In genomic region chr1:167321691-167322090, GRCm38 (mm10) we compare ENCODE assay signal across 14 mouse cellular contexts. TPM values are rescaled to one million over a fixed set of nuclear protein-coding genes. Genes with fewer than 3 reads are reported as not detected.
DNase-seq lines count a peak whose midpoint lies in the region.
"Had no signal": no experiment of that assay in that cellular context is flagged by ENCODE, and none has a peak within 500 bp of the region (broad histone marks: within the 10 kb centered on the region; RNA-seq: fewer than 3 reads in every experiment).

No protein-coding gene starts in this region.

- DNase-seq in adrenal gland, adult 8-10 months: peak; percentile 59
- DNase-seq in adrenal gland, adult 18-20 months (ENCODE audit: low spot score in 2 of 2): no peak
- peak; percentile 43 for DNase-seq in 416B (ENCODE audit: low read depth)
- DNase-seq in adrenal gland, postnatal 10 days: peak; percentile 39
- DNase-seq in adrenal gland, postnatal 25 days: peak; percentile 45
- no peak for DNase-seq in frontal cortex, adult 2 months (ENCODE audit: extremely low spot score in 1 of 2, low spot score in 1 of 2)
- DNase-seq in B cell, adult 2 months: no peak
- no peak for DNase-seq in lung, postnatal 4 days
- DNase-seq: cerebellum, adult 11-12 months; cerebellum, adult 2 months; cerebellum, adult 9-10 months; cerebellum, postnatal 10 days; cerebellum, postnatal 25 days; embryo, embryonic 11 days had no signal

RNA-seq across cellular contexts. Expression of gene Tmco1, which starts 13.5 kb away (rescaled TPM):
- total RNA-seq in adrenal gland, adult 8-10 months (2022): 100 to 1,000 TPM; 145 to 176 (median 155) TPM
- 100 to 1,000 TPM; 132 to 149 TPM for total RNA-seq in adrenal gland, adult 18-20 months (2021)
- total RNA-seq in adrenal gland, postnatal 10 days (2021): 100 to 1,000 TPM; 107 to 109 TPM
- 151 and 164 TPM in 2 replicates for total RNA-seq in adrenal gland, postnatal 25 days (2021)
- polyA plus RNA-seq in frontal cortex, adult 2 months (2012; rRNA removed): 64.0 and 68.9 TPM in 2 replicates

RNA-seq across cellular contexts. Expression of gene Aldh9a1, which starts 28.1 kb away (rescaled TPM):
- 100 to 1,000 TPM in 1 of 4 experiments, 10 to 100 TPM in 3; 68.3 to 108 (median 76.9) TPM for total RNA-seq in adrenal gland, adult 8-10 months (2022)
- total RNA-seq in adrenal gland, adult 18-20 months (2021): 10 to 100 TPM; 70.5 to 94.4 TPM
- 10 to 100 TPM; 63.5 to 65.6 TPM for total RNA-seq in adrenal gland, postnatal 10 days (2021)
- 64.4 and 67.5 TPM in 2 replicates for total RNA-seq in adrenal gland, postnatal 25 days (2021)
- 37.4 and 42.1 TPM in 2 replicates for polyA plus RNA-seq in frontal cortex, adult 2 months (2012; rRNA removed)

RNA-seq across cellular contexts. Expression of gene Uck2, which starts 36.6 kb away (rescaled TPM):
- 10 to 100 TPM; 30.9 to 55.9 (median 45.0) TPM for total RNA-seq in adrenal gland, adult 8-10 months (2022)
- 10 to 100 TPM; 57.8 to 76.8 TPM for total RNA-seq in adrenal gland, adult 18-20 months (2021)
- total RNA-seq in adrenal gland, postnatal 10 days (2021): 10 to 100 TPM; 51.6 to 53.4 TPM
- 47.5 and 53.1 TPM in 2 replicates for total RNA-seq in adrenal gland, postnatal 25 days (2021)
- 17.5 and 18.4 TPM in 2 replicates for polyA plus RNA-seq in frontal cortex, adult 2 months (2012; rRNA removed)

Comparison
In these comparisons a context has a peak if more than half of its experiments do, and no peak if none do; other contexts are left out.
1. DNase-seq: peak in adrenal gland, adult 8-10 months (single experiment), 416B (single experiment), adrenal gland, postnatal 10 days (single experiment) and adrenal gland, postnatal 25 days (single experiment); none in adrenal gland, adult 18-20 months (0 of 2), frontal cortex, adult 2 months (0 of 2), B cell, adult 2 months (0 of 2) and lung, postnatal 4 days (0 of 2).